Mouse (Mus musculus): ENCODE results near the gene Srsf4. TPM values are rescaled to one million over a fixed set of nuclear protein-coding genes. Genes with fewer than 3 reads are reported as not detected.

Gene Srsf4
- polyA plus RNA-seq, 2 experiments = 43.4 to 45.3 TPM

GRCm38 (mm10) chr4:131901090-131901489 is 27.7 kb downstream of the Srsf4 start:
- Histone ChIP-seq H3K4me1 (replicated peaks; ENCODE audit: control insufficient read depth in 2 of 2, insufficient read depth in 2 of 2, low read length in 1 of 2) (no peaks in the 10 kb centered on the region), H3K9ac (replicated peaks) (no peak overlapping the region), H3K9me3 (ENCODE audit: control insufficient read depth, low read length) (no peaks in the 10 kb centered on the region), H3K27me3 (ENCODE audit: control insufficient read depth, insufficient read depth, low read length) (no peaks in the 10 kb centered on the region), H3K4me3 (ENCODE audit: insufficient read depth in 1 of 2, low read depth in 2 of 2, low read length in 2 of 2) (no peak overlapping the region), H3K4me2 (ENCODE audit: low read depth) (no peak overlapping the region), H3K27ac (no peak overlapping the region), H3K36me3 (replicated peaks; ENCODE audit: control insufficient read depth, insufficient read depth, low read depth) (peaks cover 59% of the 10 kb centered on the region)
- DNase-seq (ENCODE audit: low read depth in 3 of 3, low spot score in 3 of 3) (no peak), ATAC-seq (ENCODE audit: insufficient read depth) (no peak)
- 91% methylated on average over 15 of the region's 15 CpGs for WGBS (ENCODE audit: insufficient replicate concordance)
- no peak for TF ChIP-seq EP300 (IDR thresholded peaks at IDR 0.05; ENCODE audit: low read depth)
- TF ChIP-seq CTCF (IDR thresholded peaks at IDR 0.05; ENCODE audit: low read depth) = no peak

- no peak overlapping the region for H3K4me3 ChIP-seq (ENCODE audit: insufficient read depth in 1 of 2, low read depth in 2 of 2, low read length in 2 of 2)
- H3K27me3 ChIP-seq (ENCODE audit: control insufficient read depth, insufficient read depth, low read length) = no peaks in the 10 kb centered on the region
- peak; percentile 42; the same call in 1 of the 2 replicates for ATAC-seq (ENCODE audit: insufficient read depth)
- H3K4me1 ChIP-seq (replicated peaks; ENCODE audit: control insufficient read depth in 2 of 2, insufficient read depth in 2 of 2, low read length in 1 of 2) = no peaks in the 10 kb centered on the region
- no peak overlapping the region for H3K4me2 ChIP-seq (ENCODE audit: low read depth)
- peaks cover 34% of the 10 kb centered on the region for H3K36me3 ChIP-seq (replicated peaks; ENCODE audit: control insufficient read depth, insufficient read depth, low read depth)
- no peak overlapping the region for H3K27ac ChIP-seq
- TF ChIP-seq CTCF (IDR thresholded peaks at IDR 0.05; ENCODE audit: low read depth) (peak; percentile 77), EP300 (IDR thresholded peaks at IDR 0.05; ENCODE audit: low read depth) (no peak)
- no peaks in the 10 kb centered on the region for H3K9me3 ChIP-seq (ENCODE audit: control insufficient read depth, low read length)
- no peak for DNase-seq (ENCODE audit: low read depth in 3 of 3, low spot score in 3 of 3)
- 52% methylated on average over 8 of the region's 8 CpGs for WGBS (ENCODE audit: insufficient replicate concordance)
- no peak overlapping the region for H3K9ac ChIP-seq (replicated peaks)
Measured at GRCm38 (mm10) chr4:131904478-131904877, 31.1 kb downstream of the Srsf4 start.

GRCm38 (mm10) chr4:131906423-131906822 is 33.0 kb downstream of the Srsf4 start:
- H3K4me3 ChIP-seq (ENCODE audit: insufficient read depth in 1 of 2, low read depth in 2 of 2, low read length in 2 of 2) = no peak overlapping the region
- no peaks in the 10 kb centered on the region; a peak in 1 of 4 replicates for H3K4me1 ChIP-seq (replicated peaks; ENCODE audit: control insufficient read depth in 2 of 2, insufficient read depth in 2 of 2, low read length in 1 of 2)
- DNase-seq (ENCODE audit: low read depth in 3 of 3, low spot score in 3 of 3) (no peak), ATAC-seq (ENCODE audit: insufficient read depth) (no peak)
- TF ChIP-seq EP300 (IDR thresholded peaks at IDR 0.05; ENCODE audit: low read depth) (no peak), CTCF (IDR thresholded peaks at IDR 0.05; ENCODE audit: low read depth) (no peak)
- H3K4me2 ChIP-seq (ENCODE audit: low read depth) = no peak overlapping the region
- no peaks in the 10 kb centered on the region for H3K9me3 ChIP-seq (ENCODE audit: control insufficient read depth, low read length)
- no peak overlapping the region for H3K27ac ChIP-seq
- WGBS (ENCODE audit: insufficient replicate concordance) = 75% methylated on average over 6 of the region's 6 CpGs
- H3K36me3 ChIP-seq (replicated peaks; ENCODE audit: control insufficient read depth, insufficient read depth, low read depth) = peaks cover 14% of the 10 kb centered on the region
- H3K27me3 ChIP-seq (ENCODE audit: control insufficient read depth, insufficient read depth, low read length) = peaks cover 4% of the 10 kb centered on the region
- H3K9ac ChIP-seq (replicated peaks) = no peak overlapping the region

GRCm38 (mm10) chr4:131907912-131908311 is 34.5 kb downstream of the Srsf4 start:
- H3K27ac ChIP-seq = no peak overlapping the region
- WGBS (ENCODE audit: insufficient replicate concordance) = 85% methylated on average over 3 of the region's 3 CpGs
- peaks cover 19% of the 10 kb centered on the region for H3K27me3 ChIP-seq (ENCODE audit: control insufficient read depth, insufficient read depth, low read length)
- peaks cover 5% of the 10 kb centered on the region for H3K36me3 ChIP-seq (replicated peaks; ENCODE audit: control insufficient read depth, insufficient read depth, low read depth)
- no peaks in the 10 kb centered on the region; a peak in 1 of 4 replicates for H3K4me1 ChIP-seq (replicated peaks; ENCODE audit: control insufficient read depth in 2 of 2, insufficient read depth in 2 of 2, low read length in 1 of 2)
- no peak overlapping the region for H3K9ac ChIP-seq (replicated peaks)
- TF ChIP-seq EP300 (IDR thresholded peaks at IDR 0.05; ENCODE audit: low read depth) = no peak
- TF ChIP-seq CTCF (IDR thresholded peaks at IDR 0.05; ENCODE audit: low read depth) = peak; percentile 74
- no peak overlapping the region for H3K4me3 ChIP-seq (ENCODE audit: insufficient read depth in 1 of 2, low read depth in 2 of 2, low read length in 2 of 2)
- no peak for ATAC-seq (ENCODE audit: insufficient read depth)
- no peak for DNase-seq (ENCODE audit: low read depth in 3 of 3, low spot score in 3 of 3)
- no peak overlapping the region for H3K4me2 ChIP-seq (ENCODE audit: low read depth)
- no peaks in the 10 kb centered on the region for H3K9me3 ChIP-seq (ENCODE audit: control insufficient read depth, low read length)

- Histone ChIP-seq H3K27me3 (ENCODE audit: control insufficient read depth, insufficient read depth, low read length) (peaks cover 44% of the 10 kb centered on the region), H3K27ac (no peak overlapping the region), H3K9me3 (ENCODE audit: control insufficient read depth, low read length) (no peaks in the 10 kb centered on the region), H3K4me3 (ENCODE audit: insufficient read depth in 1 of 2, low read depth in 2 of 2, low read length in 2 of 2) (no peak overlapping the region), H3K4me2 (ENCODE audit: low read depth) (peak overlapping the region; percentile 2), H3K9ac (replicated peaks) (no peak overlapping the region), H3K36me3 (replicated peaks; ENCODE audit: control insufficient read depth, insufficient read depth, low read depth) (no peaks in the 10 kb centered on the region; the same call in none of the 2 replicates), H3K4me1 (replicated peaks; ENCODE audit: control insufficient read depth in 2 of 2, insufficient read depth in 2 of 2, low read length in 1 of 2) (no peaks in the 10 kb centered on the region; a peak in 1 of 4 replicates)
- ATAC-seq (ENCODE audit: insufficient read depth) (no peak; the same call in 1 of the 2 replicates), DNase-seq (ENCODE audit: low read depth in 3 of 3, low spot score in 3 of 3) (no peak)
- no peak for TF ChIP-seq CTCF (IDR thresholded peaks at IDR 0.05; ENCODE audit: low read depth)
- TF ChIP-seq EP300 (IDR thresholded peaks at IDR 0.05; ENCODE audit: low read depth) = no peak
- 9% methylated on average over 20 of the region's 21 CpGs for WGBS (ENCODE audit: insufficient replicate concordance)
Measured at GRCm38 (mm10) chr4:131910237-131910994, 37.0 kb downstream of the Srsf4 start.

Measured in liver, embryonic 14.5 days (tissue).